Mouse (Mus musculus) embryonic facial prominence, embryonic 14.5 days (tissue): ENCODE data around the gene Slc25a36. TPM values are rescaled to one million over a fixed set of nuclear protein-coding genes. Genes with fewer than 3 reads are reported as not detected.

ENCODE experiments used
- ATAC-seq: fragments of 200-750 bp; cut with Nextera tagmentation; 2 replicates; pipeline ENCODE4 v1.8.0; 2017; ENCODE audit warnings: low read depth, moderate number of reproducible peaks, moderate TSS enrichment
- DNase-seq: peaks from one replicate; pipeline ENCODE4 v3.0.0-alpha.2; 2015; ENCODE audit warnings: low spot score
- H3K27ac ChIP-seq: fragments of 300-500 bp; sonication (generic); replicated peaks from 2 replicates; pipeline ENCODE4 v1.5.1; 2014; ENCODE audit warnings: low read depth, mild to moderate bottlenecking, low read length, moderate library complexity
- H3K27me3 ChIP-seq: fragments of 300-500 bp; sonication (generic); replicated peaks from 2 replicates; pipeline ENCODE4 v1.6.1; 2014; ENCODE audit warnings: low read length; ENCODE audit not compliant: control insufficient read depth, insufficient read depth
- H3K36me3 ChIP-seq: fragments of 300-500 bp; sonication (generic); 2 replicates; pipeline ENCODE4 v1.6.1; 2014; ENCODE audit warnings: low read length, mixed read lengths; ENCODE audit not compliant: control insufficient read depth, insufficient read depth
- H3K4me1 ChIP-seq: fragments of 300-500 bp; sonication (generic); 2 replicates; pipeline ENCODE4 v1.6.1; 2014; ENCODE audit warnings: antibody characterized with exemption, low read length; ENCODE audit not compliant: control insufficient read depth, insufficient read depth
- H3K4me2 ChIP-seq: fragments of 300-500 bp; sonication (generic); 2 replicates; pipeline ENCODE4 v1.6.1; 2014; ENCODE audit warnings: low read depth, mild to moderate bottlenecking, low read length, moderate library complexity, mixed read lengths
- H3K4me3 ChIP-seq: fragments of 300-500 bp; sonication (generic); 2 replicates; pipeline ENCODE4 v1.5.1; 2014; ENCODE audit warnings: low read depth, mild to moderate bottlenecking, low read length
- H3K9ac ChIP-seq: fragments of 300-500 bp; sonication (generic); 2 replicates; pipeline ENCODE4 v1.6.1; 2014; ENCODE audit warnings: low read depth, mild to moderate bottlenecking, low read length, moderate library complexity, mixed read lengths
- H3K9me3 ChIP-seq: fragments of 300-500 bp; sonication (generic); 2 replicates; pipeline ENCODE4 v1.6.1; 2016; ENCODE audit warnings: low read length; ENCODE audit not compliant: control insufficient read depth
- WGBS: fragments of 180-500 bp; shearing (Covaris S2); extraction: QIAGEN DNeasy Blood & Tissue Kit; methylation state at CpG from one replicate; pipeline ENCODE4 v1.1.7; 2014; 5-methylcytosine and 5-hydroxymethylcytosine counted together
- polyA plus RNA-seq: library from polyadenylated mRNA; unstranded; fragments of >200 nt; fragmentation: Nextera tagmentation; extraction: Ambion mirVana; gene quantifications from 2 replicates; pipeline ENCODE4 v1.2.1, GENCODE M21; 2014

Slc25a36 gene
- polyA plus RNA-seq, 1 experiment from 2014 or later = 72.6 TPM

GRCm38 (mm10) chr9:97121432-97121831 lies 10.5 kb upstream of the Slc25a36 start:
- no peak for DNase-seq
- H3K9ac ChIP-seq = no peak overlapping the region
- ATAC-seq = no peak
- 84% methylated on average over 2 of the region's 2 CpGs for WGBS
- no peaks in the 10 kb centered on the region for H3K9me3 ChIP-seq
- no peak overlapping the region for H3K27ac ChIP-seq
- no peaks in the 10 kb centered on the region for H3K4me1 ChIP-seq
- no peak overlapping the region for H3K4me3 ChIP-seq
- no peaks in the 10 kb centered on the region for H3K36me3 ChIP-seq
- no peaks in the 10 kb centered on the region for H3K27me3 ChIP-seq
- H3K4me2 ChIP-seq = no peak overlapping the region

GRCm38 (mm10) chr9:97114271-97114670 lies 3.3 kb upstream of the Slc25a36 start:
- ATAC-seq = no peak

GRCm38 (mm10) chr9:97113555-97113929 lies 2.6 kb upstream of the Slc25a36 start:
- Histone ChIP-seq H3K4me2 (no peak overlapping the region), H3K9ac (no peak overlapping the region), H3K27ac (no peak overlapping the region), H3K36me3 (no peaks in the 10 kb centered on the region), H3K9me3 (no peaks in the 10 kb centered on the region), H3K4me1 (peaks cover 15% of the 10 kb centered on the region), H3K27me3 (no peaks in the 10 kb centered on the region), H3K4me3 (no peak overlapping the region)
- ATAC-seq (no peak), DNase-seq (no peak)
- WGBS = 45% methylated on average over 5 of the region's 5 CpGs

More at GRCm38 (mm10) chr9:97114271-97114670, 3.3 kb upstream of the Slc25a36 start:
- no peak overlapping the region for H3K9ac ChIP-seq
- no peak overlapping the region for H3K4me2 ChIP-seq
- H3K4me3 ChIP-seq = no peak overlapping the region
- no peaks in the 10 kb centered on the region for H3K9me3 ChIP-seq
- no peak for DNase-seq
- H3K27me3 ChIP-seq = no peaks in the 10 kb centered on the region
- H3K4me1 ChIP-seq = peaks cover 8% of the 10 kb centered on the region
- no peak overlapping the region for H3K27ac ChIP-seq
- WGBS = 87% methylated on average over 10 of the region's 10 CpGs
- H3K36me3 ChIP-seq = no peaks in the 10 kb centered on the region

GRCm38 (mm10) chr9:97112797-97113554 lies 2.0 kb upstream of the Slc25a36 start:
- no peak overlapping the region for H3K4me2 ChIP-seq
- 64% methylated on average over 24 of the region's 24 CpGs for WGBS
- H3K9me3 ChIP-seq = no peaks in the 10 kb centered on the region
- ATAC-seq = no peak
- no peaks in the 10 kb centered on the region for H3K27me3 ChIP-seq
- no peaks in the 10 kb centered on the region for H3K36me3 ChIP-seq
- no peak overlapping the region for H3K4me3 ChIP-seq
- no peak overlapping the region for H3K27ac ChIP-seq
- H3K4me1 ChIP-seq = peaks cover 16% of the 10 kb centered on the region
- H3K9ac ChIP-seq = no peak overlapping the region
- no peak for DNase-seq

- Histone ChIP-seq H3K4me1 (peaks cover 16% of the 10 kb centered on the region), H3K9me3 (no peaks in the 10 kb centered on the region), H3K36me3 (peaks cover 6% of the 10 kb centered on the region; the same call in 1 of the 2 replicates), H3K27ac (no peak overlapping the region), H3K4me2 (no peak overlapping the region), H3K9ac (no peak overlapping the region), H3K4me3 (no peak overlapping the region), H3K27me3 (no peaks in the 10 kb centered on the region)
- 81% methylated on average over 7 of the region's 7 CpGs for WGBS
- DNase-seq = no peak
- ATAC-seq = no peak
These were observed 1.3 kb upstream of the Slc25a36 start for GRCm38 (mm10) chr9:97112238-97112637.

- Histone ChIP-seq H3K9me3 (no peaks in the 10 kb centered on the region), H3K4me2 (peak overlapping the region; percentile 66), H3K4me1 (peaks cover 16% of the 10 kb centered on the region), H3K27ac (peak overlapping the region; percentile 91; the same call in 1 of the 2 replicates), H3K4me3 (peak overlapping the region; percentile 87), H3K9ac (peak overlapping the region; percentile 94), H3K36me3 (peaks cover 6% of the 10 kb centered on the region; the same call in 1 of the 2 replicates), H3K27me3 (no peaks in the 10 kb centered on the region)
- WGBS = 5% methylated on average over 6 of the region's 6 CpGs
- ATAC-seq (no peak), DNase-seq (peak; percentile 12)
These were observed 549 bp upstream of the Slc25a36 start for GRCm38 (mm10) chr9:97111506-97111905.

- DNase-seq (no peak), ATAC-seq (no peak)
- H3K4me1 ChIP-seq = peaks cover 22% of the 10 kb centered on the region
- no peaks in the 10 kb centered on the region for H3K9me3 ChIP-seq
- 92% methylated on average over 5 of the region's 5 CpGs for WGBS
- peaks cover 6% of the 10 kb centered on the region; the same call in 1 of the 2 replicates for H3K36me3 ChIP-seq
- H3K27ac ChIP-seq = no peak overlapping the region
- H3K9ac ChIP-seq = no peak overlapping the region
- no peaks in the 10 kb centered on the region for H3K27me3 ChIP-seq
- no peak overlapping the region for H3K4me2 ChIP-seq
- no peak overlapping the region for H3K4me3 ChIP-seq
These were observed 4.3 kb downstream of the Slc25a36 start for GRCm38 (mm10) chr9:97106481-97107160.

- H3K27ac ChIP-seq = no peak overlapping the region
- WGBS = 72% methylated on average over 2 of the region's 2 CpGs
- DNase-seq (no peak), ATAC-seq (no peak)
- no peaks in the 10 kb centered on the region for H3K9me3 ChIP-seq
- no peak overlapping the region for H3K9ac ChIP-seq
- no peak overlapping the region for H3K4me3 ChIP-seq
- H3K36me3 ChIP-seq = peaks cover 6% of the 10 kb centered on the region; the same call in 1 of the 2 replicates
- no peak overlapping the region for H3K4me2 ChIP-seq
- peaks cover 20% of the 10 kb centered on the region for H3K4me1 ChIP-seq
- no peaks in the 10 kb centered on the region for H3K27me3 ChIP-seq
These were observed 5.5 kb downstream of the Slc25a36 start for GRCm38 (mm10) chr9:97105400-97105985.
